Mouse (Mus musculus) lung, postnatal 0 days (tissue): ENCODE measurements around the gene Elovl5.
A peak's percentile ranks its signal among the peaks of the same experiment; 100 is the strongest.

Experiments
- CTCF ChIP-seq: IDR thresholded peaks from 2 replicates; pipeline ENCODE4 v1.5.1; 2016; ENCODE audit warnings: antibody characterized with exemption, mild to moderate bottlenecking
- EP300 ChIP-seq: IDR thresholded peaks from 2 replicates; pipeline ENCODE4 v1.6.1; 2016; ENCODE audit warnings: antibody characterized with exemption, mild to moderate bottlenecking, control low read depth

DNA sequence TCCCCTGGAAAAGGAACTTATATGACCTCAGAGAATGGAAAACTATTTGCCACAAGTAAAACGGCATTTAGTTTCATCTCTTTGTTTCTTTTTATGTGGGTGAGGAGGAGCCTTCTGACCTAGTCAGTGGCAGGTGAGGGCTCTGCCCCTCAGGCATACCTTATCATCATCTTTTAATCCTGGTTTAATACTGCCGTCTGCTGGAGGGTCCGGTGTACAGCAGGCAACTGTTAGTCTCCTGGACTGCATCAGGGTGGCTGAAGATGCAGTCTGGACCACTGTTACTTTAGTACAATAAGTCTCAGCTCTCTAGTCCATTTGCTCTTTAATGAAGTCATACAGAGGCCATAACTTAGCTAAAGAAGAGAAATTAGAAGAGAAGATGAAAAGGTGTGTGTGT, 107.7 kb downstream of the Elovl5 start:
- peak; percentile 94 for TF ChIP-seq CTCF
- TF ChIP-seq EP300, result no peak
